Mouse (Mus musculus) midbrain, embryonic 11.5 days (tissue): ENCODE data around the gene Gal3st2c. TPM values are rescaled to one million over a fixed set of nuclear protein-coding genes. Genes with fewer than 3 reads are reported as not detected.
"Not testable (repeated sequence)": the region's sequence is repeated elsewhere in the genome, so short reads cannot be mapped to it uniquely, and the experiment has no call there.

ENCODE experiments used
- ATAC-seq: fragments of 200-750 bp; cut with Nextera tagmentation; 2 replicates; pipeline ENCODE4 v1.8.0; 2017; ENCODE audit warnings: moderate TSS enrichment, moderate library complexity; ENCODE audit not compliant: low FRiP score
- DNase-seq: peaks from one replicate; pipeline ENCODE4 v3.0.0; 2015; ENCODE audit warnings: low spot score; ENCODE audit errors: missing footprints
- H3K27ac ChIP-seq: fragments of 300-500 bp; sonication (generic); 2 replicates; pipeline ENCODE4 v1.5.1; 2014; ENCODE audit warnings: low read depth, low read length
- H3K27me3 ChIP-seq: fragments of 300-500 bp; sonication (generic); 2 replicates; pipeline ENCODE4 v1.6.1; 2014; ENCODE audit warnings: mild to moderate bottlenecking, low read length, moderate library complexity, mixed read lengths; ENCODE audit not compliant: control insufficient read depth, insufficient read depth
- H3K36me3 ChIP-seq: fragments of 300-500 bp; sonication (generic); 2 replicates; pipeline ENCODE4 v1.6.1; 2014; ENCODE audit warnings: mild to moderate bottlenecking, low read length, moderate library complexity, mixed read lengths; ENCODE audit not compliant: control insufficient read depth, insufficient read depth
- H3K4me1 ChIP-seq: fragments of 300-500 bp; sonication (generic); 2 replicates; pipeline ENCODE4 v1.6.1; 2014; ENCODE audit warnings: low read length; ENCODE audit not compliant: control insufficient read depth, insufficient read depth
- H3K4me2 ChIP-seq: fragments of 300-500 bp; sonication (generic); 2 replicates; pipeline ENCODE4 v1.6.1; 2014; ENCODE audit warnings: mild to moderate bottlenecking, moderate library complexity
- H3K4me3 ChIP-seq: fragments of 300-500 bp; sonication (generic); 2 replicates; pipeline ENCODE4 v1.5.1; 2014; ENCODE audit warnings: low read depth, low read length
- H3K9ac ChIP-seq: fragments of 300-500 bp; sonication (generic); 2 replicates; pipeline ENCODE4 v1.6.1; 2014; ENCODE audit warnings: low read length
- H3K9me3 ChIP-seq: fragments of 300-500 bp; sonication (generic); 2 replicates; pipeline ENCODE4 v1.6.1; 2016; ENCODE audit warnings: low read length; ENCODE audit not compliant: control insufficient read depth
- WGBS: fragments of 180-500 bp; shearing (Covaris S2); extraction: QIAGEN DNeasy Blood & Tissue Kit; methylation state at CpG from one replicate; pipeline ENCODE4 v1.1.7; 2014; 5-methylcytosine and 5-hydroxymethylcytosine counted together
- polyA plus RNA-seq: library from polyadenylated mRNA; unstranded; fragments of >200 nt; fragmentation: Nextera tagmentation; extraction: Ambion mirVana; gene quantifications from 2 replicates; pipeline ENCODE4 v1.2.1, GENCODE M21; 2014

Gal3st2c gene
- polyA plus RNA-seq, 1 experiment from 2014 or later: not detected

DNA sequence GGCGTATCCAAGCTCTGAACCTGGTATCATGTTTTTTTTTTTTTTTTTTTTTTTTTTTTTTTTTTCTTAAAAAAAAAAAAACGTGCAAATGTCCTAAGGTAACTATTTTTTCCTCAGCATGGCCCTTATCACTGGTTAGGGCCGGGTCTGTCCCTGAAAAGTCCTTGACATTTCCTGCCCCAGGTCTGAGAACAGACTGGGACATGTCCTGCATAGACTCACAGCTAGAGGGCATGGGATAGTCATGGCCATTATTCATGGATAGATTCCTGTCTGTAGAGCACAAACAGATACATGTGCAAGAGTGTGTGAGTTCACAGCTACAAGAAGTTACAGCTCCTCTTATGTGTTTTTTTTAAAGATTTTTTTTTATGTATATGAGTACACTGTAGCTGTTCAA, 1.5 kb upstream of the Gal3st2c start:
- H3K4me3 ChIP-seq: no peak overlapping the region
- H3K27ac ChIP-seq: no peak overlapping the region
- DNase-seq (no peak), ATAC-seq (no peak)
- no peaks in the 10 kb centered on the region for H3K4me1 ChIP-seq
- H3K36me3 ChIP-seq: no peaks in the 10 kb centered on the region
- no peak overlapping the region for H3K9ac ChIP-seq
- H3K9me3 ChIP-seq: no peaks in the 10 kb centered on the region
- H3K27me3 ChIP-seq: no peaks in the 10 kb centered on the region
- H3K4me2 ChIP-seq: no peak overlapping the region
- WGBS: 70% methylated on average over 3 of the region's 3 CpGs

DNA sequence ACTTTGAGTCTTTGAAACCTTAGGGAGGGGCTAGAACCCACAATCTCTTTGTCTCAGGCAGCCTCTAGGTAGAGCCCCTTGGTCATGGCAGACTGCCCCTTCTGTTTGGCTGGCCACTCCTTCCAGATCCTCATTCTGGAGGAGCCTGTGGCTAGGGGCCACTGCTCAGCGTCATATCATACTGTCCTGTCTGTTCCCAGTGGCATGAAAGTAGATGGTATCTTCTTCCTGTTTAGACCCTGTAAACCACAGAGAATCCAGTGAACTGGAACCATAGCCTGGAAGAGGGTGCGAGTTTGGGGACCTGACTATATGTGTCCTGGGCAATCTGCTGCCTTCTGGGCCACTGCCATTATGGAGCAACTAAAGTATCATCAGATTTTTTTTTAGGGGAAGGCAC, 759 bp downstream of the Gal3st2c start:
- DNase-seq, H3K9me3 ChIP-seq, H3K4me1 ChIP-seq, H3K9ac ChIP-seq, H3K4me2 ChIP-seq, H3K27me3 ChIP-seq, H3K4me3 ChIP-seq, ATAC-seq, H3K27ac ChIP-seq, H3K36me3 ChIP-seq: not testable (repeated sequence)
- WGBS: 70% methylated on average over 2 of the region's 2 CpGs

- not testable (repeated sequence) for H3K27ac ChIP-seq, H3K9ac ChIP-seq, H3K27me3 ChIP-seq, H3K36me3 ChIP-seq, ATAC-seq, H3K4me2 ChIP-seq, DNase-seq, H3K4me3 ChIP-seq, H3K9me3 ChIP-seq, H3K4me1 ChIP-seq
- 88% methylated on average over 3 of the region's 3 CpGs for WGBS
Measured at GRCm38 (mm10) chr1:93991491-93991890, 1.2 kb downstream of the Gal3st2c start.

DNA sequence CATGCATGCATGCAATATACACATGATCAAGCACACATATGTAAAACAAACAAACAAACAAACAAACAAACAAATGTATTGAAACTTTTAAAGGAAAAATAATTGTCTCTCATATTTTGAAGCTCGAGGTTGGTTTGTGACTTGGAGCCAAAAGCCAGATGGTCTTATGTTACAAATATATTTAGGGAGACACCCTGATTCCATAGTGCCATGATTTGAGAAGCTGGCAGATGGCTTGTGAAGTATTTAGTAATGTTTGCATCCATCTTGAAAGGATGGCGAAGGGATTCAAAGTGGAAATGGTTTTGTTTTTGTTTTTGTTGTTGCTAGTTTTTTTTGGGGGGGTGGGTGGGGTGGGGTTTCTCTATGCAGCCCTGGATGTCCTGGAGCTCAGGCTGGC, 10.7 kb downstream of the Gal3st2c start:
- Histone ChIP-seq H3K4me2 (no peak overlapping the region), H3K4me1 (no peaks in the 10 kb centered on the region), H3K36me3 (no peaks in the 10 kb centered on the region), H3K9me3 (no peaks in the 10 kb centered on the region), H3K9ac (no peak overlapping the region), H3K4me3 (no peak overlapping the region), H3K27ac (no peak overlapping the region), H3K27me3 (no peaks in the 10 kb centered on the region)
- DNase-seq (no peak), ATAC-seq (no peak)
- WGBS: 83% methylated on average over 2 of the region's 2 CpGs

GRCm38 (mm10) chr1:94005954-94006506, 15.7 kb downstream of the Gal3st2c start:
- ATAC-seq: not testable (repeated sequence)
- WGBS: 85% methylated on average over 2 of the region's 2 CpGs

GRCm38 (mm10) chr1:94008826-94009225, 18.5 kb downstream of the Gal3st2c start:
- not testable (repeated sequence) for H3K27ac ChIP-seq, H3K4me3 ChIP-seq, H3K9me3 ChIP-seq, H3K9ac ChIP-seq, DNase-seq, H3K27me3 ChIP-seq, ATAC-seq, H3K4me2 ChIP-seq, H3K36me3 ChIP-seq, H3K4me1 ChIP-seq
- WGBS: 90% methylated on average over 14 of the region's 19 CpGs

More at GRCm38 (mm10) chr1:94005954-94006506, 15.7 kb downstream of the Gal3st2c start:
- not testable (repeated sequence) for H3K9me3 ChIP-seq, H3K36me3 ChIP-seq, H3K27me3 ChIP-seq, H3K27ac ChIP-seq, H3K4me1 ChIP-seq, H3K9ac ChIP-seq, DNase-seq, H3K4me2 ChIP-seq, H3K4me3 ChIP-seq

GRCm38 (mm10) chr1:94011643-94012042, 21.3 kb downstream of the Gal3st2c start:
- H3K4me3 ChIP-seq: no peak overlapping the region
- no peaks in the 10 kb centered on the region for H3K27me3 ChIP-seq
- WGBS: 69% methylated on average over 3 of the region's 3 CpGs
- H3K4me2 ChIP-seq: no peak overlapping the region
- no peak overlapping the region for H3K9ac ChIP-seq
- H3K27ac ChIP-seq: no peak overlapping the region
- no peak for ATAC-seq
- H3K9me3 ChIP-seq: no peaks in the 10 kb centered on the region
- no peaks in the 10 kb centered on the region for H3K36me3 ChIP-seq
- no peak for DNase-seq
- H3K4me1 ChIP-seq: no peaks in the 10 kb centered on the region

- no peak within 1 kb of the TSS for H3K27ac ChIP-seq
- DNase-seq: no peak
- H3K9ac ChIP-seq: no peak within 1 kb of the TSS
- H3K4me1 ChIP-seq: no peaks in the 10 kb centered on the region
- no peak for ATAC-seq
- no peaks in the 10 kb centered on the region for H3K36me3 ChIP-seq
- H3K9me3 ChIP-seq: no peaks in the 10 kb centered on the region
- H3K4me2 ChIP-seq: no peak within 1 kb of the TSS
- no peaks in the 10 kb centered on the region for H3K27me3 ChIP-seq
- H3K4me3 ChIP-seq: no peak within 1 kb of the TSS
- WGBS: 86% methylated on average over 6 of the region's 6 CpGs
Measured at GRCm38 (mm10) chr1:94020151-94020550, 29.8 kb downstream of the Gal3st2c start, which contains the start of gene Neu4. Gene Neu4 (plus strand): TSS chr1:94020451.

DNA sequence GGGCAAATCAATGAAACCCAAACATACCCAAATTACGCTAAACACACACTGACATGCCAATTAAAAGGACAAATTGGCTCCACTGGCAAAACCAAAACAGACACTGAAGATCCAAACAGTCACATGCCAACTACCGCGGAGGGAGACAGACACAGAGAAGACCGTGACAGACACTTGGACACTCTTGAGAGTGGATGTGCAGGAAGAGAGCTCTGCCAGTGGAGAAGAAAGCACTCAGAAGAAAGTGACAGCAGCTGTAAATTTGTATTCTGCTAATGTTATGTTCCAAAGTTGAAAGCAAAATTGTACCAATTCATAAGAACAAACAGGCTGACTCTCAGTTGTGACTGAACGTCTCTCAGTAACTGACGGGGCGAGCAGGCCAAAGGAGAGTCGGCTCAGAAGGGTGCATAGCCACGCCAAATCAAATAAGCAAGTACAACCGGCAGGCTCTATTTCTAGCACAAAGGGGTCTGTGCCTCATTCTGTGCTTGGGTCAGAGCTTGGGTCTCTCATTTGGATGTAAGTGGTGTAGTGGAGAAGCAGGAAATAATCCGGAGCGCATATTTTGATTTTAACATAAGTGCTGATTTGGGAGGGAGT, 37.3 kb downstream of the Gal3st2c start:
- no peaks in the 10 kb centered on the region for H3K9me3 ChIP-seq
- no peak for DNase-seq
- H3K4me2 ChIP-seq: no peak overlapping the region
- H3K27ac ChIP-seq: no peak overlapping the region
- H3K36me3 ChIP-seq: no peaks in the 10 kb centered on the region
- no peaks in the 10 kb centered on the region for H3K27me3 ChIP-seq
- 80% methylated on average over 12 of the region's 12 CpGs for WGBS
- no peak overlapping the region for H3K4me3 ChIP-seq
- no peaks in the 10 kb centered on the region for H3K4me1 ChIP-seq
- ATAC-seq: no peak
- H3K9ac ChIP-seq: no peak overlapping the region
